Mouse (Mus musculus) cortical plate, adult 2 months (tissue): Measurements from ENCODE around the gene Atf7ip. TPM values are rescaled to one million over a fixed set of nuclear protein-coding genes. Genes with fewer than 3 reads are reported as not detected.

ENCODE experiments used
- H3K27ac ChIP-seq: fragments of 200-500 bp; 2 replicates; pipeline ENCODE4 v1.5.1; 2012; ENCODE audit warnings: low read length, control low read depth, inconsistent platforms; ENCODE audit not compliant: insufficient read depth
- H3K4me1 ChIP-seq: fragments of 200-500 bp; 2 replicates; pipeline ENCODE4 v1.6.1; 2011; ENCODE audit warnings: low read length; ENCODE audit not compliant: control insufficient read depth, insufficient read depth
- H3K4me3 ChIP-seq: fragments of 200-500 bp; 2 replicates; pipeline ENCODE4 v1.5.1; 2011; ENCODE audit warnings: mild to moderate bottlenecking, low read length, control low read depth; ENCODE audit not compliant: insufficient read depth
- CTCF ChIP-seq: fragments of 200-500 bp; IDR thresholded peaks from 2 replicates; pipeline ENCODE4 v1.5.1; 2011; ENCODE audit warnings: mild to moderate bottlenecking, control low read depth, low read length; ENCODE audit not compliant: insufficient read depth; ENCODE audit errors: extremely low read depth
- POLR2A ChIP-seq: fragments of 200-500 bp; IDR thresholded peaks from 2 replicates; pipeline ENCODE4 v1.6.1; 2011; ENCODE audit warnings: mild to moderate bottlenecking, low read length, control low read depth; ENCODE audit not compliant: insufficient read depth; ENCODE audit errors: extremely low read depth
- polyA plus RNA-seq: library from polyadenylated mRNA; depleted of rRNA; stranded (reverse); fragments of >200 nt; gene quantifications from 2 replicates; pipeline ENCODE4 v1.2.3, GENCODE M21; 2012

The Atf7ip gene
- polyA plus RNA-seq, 1 experiment: 39.5 TPM

- Histone ChIP-seq H3K4me3 (no peak overlapping the region), H3K4me1 (peaks cover 2% of the 10 kb centered on the region), H3K27ac (no peak overlapping the region)
- no peak for TF ChIP-seq POLR2A
- TF ChIP-seq CTCF: no peak
Observed at GRCm38 (mm10) chr6:136533804-136534203, 27.8 kb downstream of the Atf7ip start.

- no peak overlapping the region for H3K4me3 ChIP-seq
- no peak overlapping the region for H3K27ac ChIP-seq
- peaks cover 2% of the 10 kb centered on the region for H3K4me1 ChIP-seq
- no peak for TF ChIP-seq POLR2A
Observed at GRCm38 (mm10) chr6:136534444-136534843, 28.5 kb downstream of the Atf7ip start.

- no peak overlapping the region for H3K27ac ChIP-seq
- H3K4me3 ChIP-seq: no peak overlapping the region
- TF ChIP-seq CTCF (no peak), POLR2A (no peak)
- H3K4me1 ChIP-seq: peaks cover 2% of the 10 kb centered on the region
Observed at GRCm38 (mm10) chr6:136535176-136535575, 29.2 kb downstream of the Atf7ip start.

- H3K4me3 ChIP-seq: no peak overlapping the region
- H3K27ac ChIP-seq: no peak overlapping the region
- no peak for TF ChIP-seq POLR2A
- TF ChIP-seq CTCF: no peak
Observed at GRCm38 (mm10) chr6:136536121-136536520, 30.2 kb downstream of the Atf7ip start.

GRCm38 (mm10) chr6:136541350-136541749, 35.4 kb downstream of the Atf7ip start:
- Histone ChIP-seq H3K4me1 (peaks cover 7% of the 10 kb centered on the region), H3K27ac (peak overlapping the region; percentile 77; the same call in 1 of the 2 replicates), H3K4me3 (no peak overlapping the region)
- TF ChIP-seq CTCF: no peak
- no peak for TF ChIP-seq POLR2A

More at GRCm38 (mm10) chr6:136536121-136536520, 30.2 kb downstream of the Atf7ip start:
- H3K4me1 ChIP-seq: peaks cover 2% of the 10 kb centered on the region

GRCm38 (mm10) chr6:136542105-136542504, 36.1 kb downstream of the Atf7ip start:
- no peak overlapping the region for H3K4me3 ChIP-seq
- H3K27ac ChIP-seq: no peak overlapping the region
- no peak for TF ChIP-seq POLR2A
- TF ChIP-seq CTCF: no peak
- H3K4me1 ChIP-seq: peaks cover 7% of the 10 kb centered on the region

GRCm38 (mm10) chr6:136543164-136543563, 37.2 kb downstream of the Atf7ip start:
- no peak overlapping the region for H3K4me3 ChIP-seq
- H3K4me1 ChIP-seq: peaks cover 8% of the 10 kb centered on the region
- TF ChIP-seq CTCF: no peak
- no peak for TF ChIP-seq POLR2A
- peak overlapping the region; percentile 4; the same call in 1 of the 2 replicates for H3K27ac ChIP-seq

- Histone ChIP-seq H3K27ac (peak overlapping the region; percentile 45; the same call in 1 of the 2 replicates), H3K4me3 (no peak overlapping the region), H3K4me1 (peaks cover 10% of the 10 kb centered on the region)
- no peak for TF ChIP-seq POLR2A
- TF ChIP-seq CTCF: no peak
Observed at GRCm38 (mm10) chr6:136545284-136545870, 39.4 kb downstream of the Atf7ip start.

- Histone ChIP-seq H3K4me3 (no peak overlapping the region), H3K27ac (no peak overlapping the region), H3K4me1 (peaks cover 11% of the 10 kb centered on the region)
- TF ChIP-seq CTCF (no peak), POLR2A (no peak)
Observed at GRCm38 (mm10) chr6:136546286-136546685, 40.3 kb downstream of the Atf7ip start.

GRCm38 (mm10) chr6:136546987-136547386, 41.0 kb downstream of the Atf7ip start:
- TF ChIP-seq CTCF: no peak
- no peak for TF ChIP-seq POLR2A
- peak overlapping the region; percentile 75 for H3K27ac ChIP-seq
- no peak overlapping the region for H3K4me3 ChIP-seq
- peaks cover 11% of the 10 kb centered on the region for H3K4me1 ChIP-seq
